Mouse (Mus musculus) ES-Bruce4 (cell line): ENCODE results near the gene Tpcn2.

Experiments used
- CTCF ChIP-seq: IDR thresholded peaks from one replicate; pipeline ENCODE4 v1.8.1; 2011; ENCODE audit warnings: low read depth, low read length
- EP300 ChIP-seq: IDR thresholded peaks from 2 replicates; pipeline ENCODE4 v1.6.1; 2011; ENCODE audit warnings: low read depth, low read length; ENCODE audit not compliant: insufficient read depth
- POLR2A ChIP-seq: IDR thresholded peaks from one replicate; pipeline ENCODE4 v1.8.1; 2011; ENCODE audit warnings: low read length; ENCODE audit not compliant: insufficient read depth

- no peak for TF ChIP-seq CTCF
- no peak for TF ChIP-seq EP300
- no peak for TF ChIP-seq POLR2A
These were observed 91.0 kb downstream of the Tpcn2 start for GRCm38 (mm10) chr7:145192836-145193235.
